In the genomic region with DNA sequence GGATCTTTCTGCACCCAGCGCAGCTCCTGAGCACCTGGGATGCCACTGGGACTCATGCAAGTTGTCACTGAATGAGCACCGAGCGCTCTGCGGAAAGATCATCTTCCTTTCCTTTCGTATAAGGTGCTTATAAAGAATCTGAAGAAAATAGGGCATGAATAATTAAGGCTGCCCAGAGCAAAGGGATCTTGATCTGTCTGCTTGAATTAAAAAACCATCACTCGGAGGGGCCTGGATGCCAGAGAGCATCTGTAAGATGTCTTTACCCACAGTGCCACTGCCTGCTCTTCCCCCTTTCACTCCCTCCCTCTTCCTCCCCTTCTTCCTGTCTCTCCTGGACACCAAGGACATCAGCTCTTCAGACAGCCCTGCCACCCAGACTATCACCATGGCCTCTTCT, we compare ENCODE assay signal across 24 mouse cellular contexts.
"Had no signal": no experiment of that assay in that cellular context is flagged by ENCODE, and none has a peak within 500 bp of the region (broad histone marks: within the 10 kb centered on the region; RNA-seq: fewer than 3 reads in every experiment).

No protein-coding gene starts in this region.

- H3K27ac ChIP-seq: gastrocnemius, adult 2 months; heart, embryonic 10.5 days; hindbrain, embryonic 10.5 days; hindbrain, embryonic 12.5 days; hindbrain, embryonic 14.5 days; intestine, embryonic 15.5 days; limb, embryonic 13.5 days; limb, embryonic 15.5 days had no signal

- H3K4me2 ChIP-seq: heart, embryonic 12.5 days; hindbrain, embryonic 12.5 days; hindbrain, embryonic 14.5 days; intestine, embryonic 15.5 days; limb, embryonic 13.5 days; limb, embryonic 15.5 days had no signal

- H3K36me3 ChIP-seq: intestine, embryonic 15.5 days; limb, embryonic 15.5 days had no signal

- H3K4me3 ChIP-seq: gastrocnemius, adult 2 months; heart, embryonic 10.5 days; heart, embryonic 12.5 days; hindbrain, embryonic 10.5 days; hindbrain, embryonic 12.5 days; intestine, embryonic 15.5 days; limb, embryonic 13.5 days; limb, embryonic 15.5 days had no signal

- H3K9me3 ChIP-seq: heart, embryonic 10.5 days; heart, embryonic 12.5 days; hindbrain, embryonic 10.5 days; hindbrain, embryonic 12.5 days; intestine, embryonic 15.5 days; limb, embryonic 13.5 days; limb, embryonic 15.5 days had no signal

- DNase-seq: gastrocnemius, adult 2 months; gastrocnemius, postnatal 10 days; gastrocnemius, postnatal 25 days; heart, adult 18-20 months; heart, postnatal 10 days; heart, postnatal 4 days; kidney, adult 18-20 months; kidney, adult 8-10 months; kidney, postnatal 10 days; kidney, postnatal 36 days; layer of hippocampus, adult 9-11 months; layer of hippocampus, postnatal 36 days; left cerebral cortex, postnatal 4 days had no signal

- H3K9ac ChIP-seq: heart, embryonic 12.5 days; hindbrain, embryonic 12.5 days; hindbrain, embryonic 14.5 days; intestine, embryonic 15.5 days; limb, embryonic 13.5 days; limb, embryonic 15.5 days had no signal

- H3K27me3 ChIP-seq: heart, embryonic 12.5 days; hindbrain, embryonic 12.5 days; intestine, embryonic 15.5 days; limb, embryonic 13.5 days; limb, embryonic 15.5 days had no signal

- ATAC-seq: hindbrain, embryonic 16.5 days; inflammation-experienced regulatory T-cells, adult 6 months; intestine, embryonic 15.5 days; intestine, postnatal 0 days had no signal
